Mouse (Mus musculus): Measurements from ENCODE around the gene Zfp128. TPM values are rescaled to one million over a fixed set of nuclear protein-coding genes. Genes with fewer than 3 reads are reported as not detected.

Zfp128 gene
- total RNA-seq (2014; rRNA removed) (16.6 and 17.9 TPM in 2 replicates), polyA plus RNA-seq (2015; fragmentation: Nextera tagmentation; extraction: Ambion mirVana) (2.0 and 3.0 TPM in 2 replicates)

DNA sequence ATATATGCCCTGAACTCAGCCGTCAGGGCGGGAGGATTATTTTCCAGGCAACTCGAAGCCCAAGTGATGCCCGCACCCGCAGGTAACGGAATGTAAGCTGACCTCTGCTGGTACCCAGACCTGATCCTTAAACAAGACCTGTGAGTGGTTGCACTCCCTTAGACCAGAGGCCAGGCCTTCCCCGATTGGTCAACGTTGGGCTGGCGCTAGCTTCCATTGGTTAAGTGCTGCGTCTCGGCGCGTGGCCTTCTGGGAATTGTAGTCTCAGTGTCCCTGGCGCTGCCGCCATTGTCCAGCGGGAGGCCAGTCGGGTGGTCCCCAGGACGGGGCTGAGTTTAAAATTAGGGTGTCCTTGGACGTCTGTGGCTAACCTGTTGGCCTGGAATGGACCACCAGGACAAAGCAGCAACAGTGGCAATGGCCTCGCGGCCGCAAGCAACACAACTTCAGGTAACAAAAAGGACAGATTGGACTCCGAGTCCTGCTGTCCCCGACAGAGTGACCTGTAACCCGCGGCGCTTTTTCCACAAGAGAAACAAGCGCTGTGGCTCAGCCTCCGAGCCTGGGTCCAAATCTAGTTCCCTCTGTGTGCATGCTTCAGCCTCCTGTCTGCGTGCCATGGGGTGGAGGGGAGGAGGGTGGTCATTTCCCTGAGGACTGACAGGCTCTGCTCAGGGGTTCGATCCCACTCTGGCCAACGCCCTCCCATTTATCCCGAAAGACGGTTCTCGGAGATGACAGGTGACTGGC lies at the start of gene Zfp128:
Gene Zfp128 (plus strand): TSS at position 267 of the 750 bp plus-strand sequence.
- under 1% methylated on average over 35 of the region's 35 CpGs for WGBS
- peak within 1 kb of the TSS; percentile 72 for H3K4me2 ChIP-seq (ENCODE audit: low read depth, low read length, poor library complexity, severe bottlenecking)
- no peaks in the 10 kb centered on the region for H3K9me3 ChIP-seq (ENCODE audit: low read length)
- peaks cover 16% of the 10 kb centered on the region for H3K36me3 ChIP-seq (ENCODE audit: insufficient read depth, low read length)
- H3K4me1 ChIP-seq (ENCODE audit: insufficient read depth, low read length): no peaks in the 10 kb centered on the region
- no peaks in the 10 kb centered on the region for H3K27me3 ChIP-seq (ENCODE audit: insufficient read depth, low read length)
- peak within 1 kb of the TSS; percentile 6 for H3K27ac ChIP-seq (ENCODE audit: low read depth, low read length)
- ATAC-seq (ENCODE audit: low FRiP score) (peak; percentile 99), DNase-seq (ENCODE audit: low spot score) (peak; percentile 98)
- peak within 1 kb of the TSS; percentile 76 for H3K9ac ChIP-seq (replicated peaks; ENCODE audit: low read length, poor library complexity, severe bottlenecking)
- peak; percentile 43; the same call in 1 of the 2 replicates for TF ChIP-seq CTCF (IDR thresholded peaks at IDR 0.05)
- H3K4me3 ChIP-seq (ENCODE audit: low read depth, low read length): peak within 1 kb of the TSS; percentile 60

GRCm38 (mm10) chr7:12834162-12835120 lies 46.5 kb upstream of the Zfp128 start, which contains the start of gene Zfp110:
Gene Zfp110, plus strand, starts transcription at chr7:12834761.
- TF ChIP-seq CTCF (IDR thresholded peaks at IDR 0.05): peak; percentile 43
- H3K27me3 ChIP-seq (ENCODE audit: insufficient read depth, low read length): no peaks in the 10 kb centered on the region
- peaks cover 14% of the 10 kb centered on the region; the same call in 1 of the 2 replicates for H3K9me3 ChIP-seq (ENCODE audit: low read length)
- ATAC-seq (ENCODE audit: low FRiP score): peak; percentile 94
- H3K4me1 ChIP-seq (ENCODE audit: insufficient read depth, low read length): no peaks in the 10 kb centered on the region
- H3K9ac ChIP-seq (replicated peaks; ENCODE audit: low read length, poor library complexity, severe bottlenecking): peak within 1 kb of the TSS; percentile 70
- peak within 1 kb of the TSS; percentile 62 for H3K4me3 ChIP-seq (ENCODE audit: low read depth, low read length)
- peak; percentile 88 for DNase-seq (ENCODE audit: low spot score)
- H3K36me3 ChIP-seq (ENCODE audit: insufficient read depth, low read length): peaks cover 7% of the 10 kb centered on the region; the same call in 1 of the 2 replicates
- peak within 1 kb of the TSS; percentile 57 for H3K4me2 ChIP-seq (ENCODE audit: low read depth, low read length, poor library complexity, severe bottlenecking)
- 4% methylated on average over 47 of the region's 47 CpGs for WGBS
- H3K27ac ChIP-seq (ENCODE audit: low read depth, low read length): peak within 1 kb of the TSS; percentile 57

DNA sequence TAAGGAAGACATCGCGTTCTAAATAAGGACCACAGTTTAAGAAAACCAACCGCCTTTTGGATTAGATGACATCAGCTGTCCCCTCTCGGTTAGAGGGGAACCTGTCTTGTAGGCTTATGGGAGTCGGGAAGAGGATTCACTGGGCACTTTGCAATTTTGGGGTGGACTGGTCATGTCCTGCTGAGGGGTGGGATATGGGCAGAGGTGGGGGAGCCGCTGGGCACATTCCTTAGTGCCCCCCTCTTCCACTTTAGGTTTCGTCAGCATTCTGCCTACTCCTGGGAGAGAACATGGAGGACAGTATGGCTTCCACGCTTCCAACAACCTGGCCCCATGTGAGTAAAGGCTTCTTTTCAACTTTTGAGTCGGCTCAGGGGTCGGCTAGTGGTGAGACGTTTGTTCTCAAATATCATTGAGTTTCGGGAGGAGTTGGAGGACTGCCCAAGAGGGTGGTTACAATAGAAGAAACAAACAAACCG lies 45.7 kb upstream of the Zfp128 start:
- peak overlapping the region; percentile 70 for H3K9ac ChIP-seq (replicated peaks; ENCODE audit: low read length, poor library complexity, severe bottlenecking)
- H3K9me3 ChIP-seq (ENCODE audit: low read length): peaks cover 17% of the 10 kb centered on the region
- WGBS: 42% methylated on average over 13 of the region's 13 CpGs
- ATAC-seq (ENCODE audit: low FRiP score): peak; percentile 57
- H3K4me1 ChIP-seq (ENCODE audit: insufficient read depth, low read length): no peaks in the 10 kb centered on the region
- H3K27ac ChIP-seq (ENCODE audit: low read depth, low read length): peak overlapping the region; percentile 57; the same call in 1 of the 2 replicates
- no peak for TF ChIP-seq CTCF (IDR thresholded peaks at IDR 0.05)
- peaks cover 9% of the 10 kb centered on the region; the same call in 1 of the 2 replicates for H3K36me3 ChIP-seq (ENCODE audit: insufficient read depth, low read length)
- peak overlapping the region; percentile 57 for H3K4me2 ChIP-seq (ENCODE audit: low read depth, low read length, poor library complexity, severe bottlenecking)
- H3K27me3 ChIP-seq (ENCODE audit: insufficient read depth, low read length): no peaks in the 10 kb centered on the region
- DNase-seq (ENCODE audit: low spot score): no peak
- H3K4me3 ChIP-seq (ENCODE audit: low read depth, low read length): peak overlapping the region; percentile 62

- Histone ChIP-seq H3K4me2 (ENCODE audit: low read depth, low read length, poor library complexity, severe bottlenecking) (peak overlapping the region; percentile 57; the same call in 1 of the 2 replicates), H3K36me3 (ENCODE audit: insufficient read depth, low read length) (peaks cover 13% of the 10 kb centered on the region; the same call in 1 of the 2 replicates), H3K9me3 (ENCODE audit: low read length) (peaks cover 22% of the 10 kb centered on the region), H3K27me3 (ENCODE audit: insufficient read depth, low read length) (no peaks in the 10 kb centered on the region), H3K27ac (ENCODE audit: low read depth, low read length) (no peak overlapping the region), H3K4me3 (ENCODE audit: low read depth, low read length) (peak overlapping the region; percentile 62), H3K4me1 (ENCODE audit: insufficient read depth, low read length) (no peaks in the 10 kb centered on the region), H3K9ac (replicated peaks; ENCODE audit: low read length, poor library complexity, severe bottlenecking) (no peak overlapping the region)
- 97% methylated on average over 4 of the region's 4 CpGs for WGBS
- no peak for ATAC-seq (ENCODE audit: low FRiP score)
- no peak for TF ChIP-seq CTCF (IDR thresholded peaks at IDR 0.05)
- DNase-seq (ENCODE audit: low spot score): no peak
Measured at GRCm38 (mm10) chr7:12835779-12836178, 45.2 kb upstream of the Zfp128 start.

DNA sequence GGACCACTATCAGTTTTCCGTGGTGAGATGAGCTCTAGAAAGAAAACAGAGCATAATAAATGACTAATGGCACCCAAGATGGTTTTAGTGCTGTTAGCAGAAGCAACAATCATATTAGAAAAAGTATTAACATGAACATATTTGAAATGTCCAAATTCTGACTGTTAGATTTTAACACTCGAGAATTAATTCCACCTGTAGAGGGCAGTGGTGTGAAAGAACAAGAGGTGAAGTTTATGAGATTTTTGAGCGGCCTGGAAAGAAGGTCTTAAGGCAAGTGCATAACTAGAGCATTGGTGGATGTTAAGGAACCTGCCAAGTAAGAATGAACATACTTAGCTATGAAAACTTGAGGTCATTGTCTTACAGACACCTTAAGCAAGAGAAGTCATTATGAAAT lies 6.7 kb upstream of the Zfp128 start:
- 0 out of 2 replicates have a peak, but pooled peaks cover 2% of the 10 kb centered on the region for H3K36me3 ChIP-seq (ENCODE audit: insufficient read depth, low read length)
- peaks cover 4% of the 10 kb centered on the region; the same call in 1 of the 2 replicates for H3K27me3 ChIP-seq (ENCODE audit: insufficient read depth, low read length)
- no peak for DNase-seq (ENCODE audit: low spot score)
- H3K9me3 ChIP-seq (ENCODE audit: low read length): peaks cover 5% of the 10 kb centered on the region; the same call in 1 of the 2 replicates
- TF ChIP-seq CTCF (IDR thresholded peaks at IDR 0.05): peak; percentile 50
- WGBS: 24% methylated on average over 3 of the region's 3 CpGs
- no peak overlapping the region for H3K9ac ChIP-seq (replicated peaks; ENCODE audit: low read length, poor library complexity, severe bottlenecking)
- H3K4me3 ChIP-seq (ENCODE audit: low read depth, low read length): no peak overlapping the region
- no peaks in the 10 kb centered on the region for H3K4me1 ChIP-seq (ENCODE audit: insufficient read depth, low read length)
- H3K27ac ChIP-seq (ENCODE audit: low read depth, low read length): no peak overlapping the region
- no peak for ATAC-seq (ENCODE audit: low FRiP score)
- H3K4me2 ChIP-seq (ENCODE audit: low read depth, low read length, poor library complexity, severe bottlenecking): no peak overlapping the region

Data from midbrain, postnatal 0 days (tissue).